Mouse (Mus musculus): Measurements from ENCODE around the gene Pde6c.
A peak's percentile ranks its signal among the peaks of the same experiment; 100 is the strongest.

DNA sequence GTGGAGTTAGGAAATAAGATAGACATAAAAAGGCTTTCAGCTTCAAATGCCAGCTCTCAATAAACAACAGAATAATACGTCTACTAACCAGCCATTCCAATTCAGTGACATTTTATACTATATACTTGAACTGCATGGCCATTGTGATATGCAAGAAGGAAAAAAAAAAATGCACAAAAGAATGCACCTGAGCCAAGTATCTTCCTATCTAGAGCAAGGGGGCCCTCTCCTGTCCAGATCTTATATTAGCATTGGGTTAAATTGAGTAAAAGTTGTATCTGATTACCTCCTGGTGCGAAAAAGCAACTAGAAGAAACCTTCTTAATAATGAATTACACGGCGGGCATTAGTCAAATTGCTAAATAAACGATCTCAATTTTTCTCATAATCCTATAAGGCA lies 66.2 kb downstream of the Pde6c start:
- TF ChIP-seq CTCF (conservative IDR thresholded peaks at IDR 0.05; ENCODE audit: low read length) (peak; percentile 4; the same call in 1 of the 2 replicates), POU5F1 (IDR thresholded peaks at IDR 0.05; ENCODE audit: borderline replicate concordance, low read length) (no peak)

All from E14TG2a.4 (cell line).